Mouse (Mus musculus) midbrain, postnatal 0 days (tissue): Measurements from ENCODE around the gene Pogk. TPM values are rescaled to one million over a fixed set of nuclear protein-coding genes. Genes with fewer than 3 reads are reported as not detected.

Source experiments
- ATAC-seq: fragments of 200-750 bp; cut with Nextera tagmentation; 2 replicates; pipeline ENCODE4 v1.8.0; 2017; ENCODE audit warnings: moderate number of reproducible peaks, mild to moderate bottlenecking, moderate TSS enrichment, moderate library complexity; ENCODE audit not compliant: low FRiP score
- DNase-seq: peaks from one replicate; pipeline ENCODE4 v3.0.0-alpha.2; 2015; ENCODE audit warnings: low spot score
- H3K27ac ChIP-seq: fragments of 300-500 bp; sonication (generic); 2 replicates; pipeline ENCODE4 v1.5.1; 2014; ENCODE audit warnings: low read depth, mild to moderate bottlenecking, low read length, mixed read lengths
- H3K27me3 ChIP-seq: fragments of 300-500 bp; sonication (generic); 2 replicates; pipeline ENCODE4 v1.6.1; 2014; ENCODE audit warnings: low read length, control low read depth, mixed read lengths; ENCODE audit not compliant: insufficient read depth
- H3K36me3 ChIP-seq: fragments of 300-500 bp; sonication (generic); 2 replicates; pipeline ENCODE4 v1.6.1; 2014; ENCODE audit warnings: low read length, control low read depth, mixed read lengths; ENCODE audit not compliant: insufficient read depth
- H3K4me1 ChIP-seq: fragments of 300-500 bp; sonication (generic); 2 replicates; pipeline ENCODE4 v1.6.1; 2014; ENCODE audit warnings: mild to moderate bottlenecking, control low read depth, antibody characterized with exemption, low read length, mixed read lengths; ENCODE audit not compliant: insufficient read depth
- H3K4me2 ChIP-seq: fragments of 300-500 bp; sonication (generic); 2 replicates; pipeline ENCODE4 v1.6.1; 2014; ENCODE audit warnings: low read depth, mild to moderate bottlenecking, low read length, mixed read lengths; ENCODE audit not compliant: poor library complexity, severe bottlenecking
- H3K4me3 ChIP-seq: fragments of 300-500 bp; sonication (generic); 2 replicates; pipeline ENCODE4 v1.5.1; 2014; ENCODE audit warnings: low read depth, mild to moderate bottlenecking, low read length, moderate library complexity
- H3K9ac ChIP-seq: fragments of 300-500 bp; sonication (generic); replicated peaks from 2 replicates; pipeline ENCODE4 v1.6.1; 2014; ENCODE audit warnings: mild to moderate bottlenecking, low read length, moderate library complexity, mixed read lengths; ENCODE audit not compliant: poor library complexity, severe bottlenecking
- H3K9me3 ChIP-seq: fragments of 300-500 bp; sonication (generic); 2 replicates; pipeline ENCODE4 v1.6.1; 2016; ENCODE audit warnings: low read length, control low read depth
- CTCF ChIP-seq: IDR thresholded peaks from 2 replicates; pipeline ENCODE4 v1.5.1; 2016; ENCODE audit warnings: antibody characterized with exemption, mild to moderate bottlenecking
- WGBS: fragments of 180-500 bp; shearing (Covaris S2); extraction: QIAGEN DNeasy Blood & Tissue Kit; methylation state at CpG from one replicate; pipeline ENCODE4 v1.1.7; 2014; 5-methylcytosine and 5-hydroxymethylcytosine counted together
- polyA plus RNA-seq: library from polyadenylated mRNA; unstranded; fragments of >200 nt; fragmentation: Nextera tagmentation; extraction: Ambion mirVana; gene quantifications from 2 replicates; pipeline ENCODE4 v1.2.1, GENCODE M21; 2015
- total RNA-seq: library from RNA; depleted of rRNA; stranded (reverse); fragments of >200 nt; gene quantifications from 2 replicates; pipeline ENCODE4 v1.2.3, GENCODE M21; 2014

The Pogk gene
- total and polyA plus RNA-seq, 2 experiments from 2014 or later, result 22.0 to 77.9 TPM

GRCm38 (mm10) chr1:166378431-166379012 lies 31.1 kb downstream of the Pogk start:
- ATAC-seq (no peak), DNase-seq (no peak)
- no peaks in the 10 kb centered on the region for H3K9me3 ChIP-seq
- H3K9ac ChIP-seq, result peak overlapping the region; percentile 69
- H3K4me3 ChIP-seq, result peak overlapping the region; percentile 97
- 4% methylated on average over 21 of the region's 21 CpGs for WGBS
- no peaks in the 10 kb centered on the region for H3K27me3 ChIP-seq
- H3K27ac ChIP-seq, result peak overlapping the region; percentile 77
- no peaks in the 10 kb centered on the region for H3K4me1 ChIP-seq
- peak overlapping the region; percentile 73 for H3K4me2 ChIP-seq
- TF ChIP-seq CTCF, result no peak; the same call in 1 of the 2 replicates
- peaks cover 9% of the 10 kb centered on the region; the same call in 1 of the 2 replicates for H3K36me3 ChIP-seq

GRCm38 (mm10) chr1:166377171-166377570 lies 32.5 kb downstream of the Pogk start:
- H3K9ac ChIP-seq, result no peak overlapping the region
- no peaks in the 10 kb centered on the region for H3K36me3 ChIP-seq
- no peaks in the 10 kb centered on the region for H3K4me1 ChIP-seq
- DNase-seq, result no peak
- H3K27me3 ChIP-seq, result no peaks in the 10 kb centered on the region
- H3K4me3 ChIP-seq, result no peak overlapping the region
- no peak overlapping the region for H3K4me2 ChIP-seq
- no peak overlapping the region for H3K27ac ChIP-seq
- no peak for TF ChIP-seq CTCF
- no peaks in the 10 kb centered on the region for H3K9me3 ChIP-seq
- no peak for ATAC-seq
- 80% methylated on average over 6 of the region's 6 CpGs for WGBS

- Histone ChIP-seq H3K36me3 (no peaks in the 10 kb centered on the region), H3K27ac (no peak overlapping the region), H3K27me3 (no peaks in the 10 kb centered on the region), H3K9ac (no peak overlapping the region), H3K4me1 (no peaks in the 10 kb centered on the region), H3K4me3 (no peak overlapping the region), H3K4me2 (no peak overlapping the region), H3K9me3 (no peaks in the 10 kb centered on the region)
- no peak for ATAC-seq
- DNase-seq, result no peak
- TF ChIP-seq CTCF, result no peak
These were observed 46.5 kb downstream of the Pogk start for GRCm38 (mm10) chr1:166363122-166363521.

GRCm38 (mm10) chr1:166362659-166363058 lies 47.0 kb downstream of the Pogk start:
- no peak for DNase-seq
- no peaks in the 10 kb centered on the region for H3K4me1 ChIP-seq
- no peaks in the 10 kb centered on the region for H3K36me3 ChIP-seq
- no peak for TF ChIP-seq CTCF
- H3K9ac ChIP-seq, result no peak overlapping the region
- no peaks in the 10 kb centered on the region for H3K27me3 ChIP-seq
- 70% methylated on average over 3 of the region's 3 CpGs for WGBS
- no peak for ATAC-seq
- no peak overlapping the region for H3K4me3 ChIP-seq
- no peak overlapping the region for H3K27ac ChIP-seq
- no peak overlapping the region for H3K4me2 ChIP-seq
- H3K9me3 ChIP-seq, result no peaks in the 10 kb centered on the region

- H3K9ac ChIP-seq, result no peak overlapping the region
- H3K36me3 ChIP-seq, result no peaks in the 10 kb centered on the region
- no peaks in the 10 kb centered on the region for H3K27me3 ChIP-seq
- H3K9me3 ChIP-seq, result no peaks in the 10 kb centered on the region
- 80% methylated on average over 3 of the region's 3 CpGs for whole genome bisulfite sequencing
- peak; percentile 51 for TF ChIP-seq CTCF
- no peaks in the 10 kb centered on the region for H3K4me1 ChIP-seq
- no peak overlapping the region for H3K27ac ChIP-seq
- H3K4me3 ChIP-seq, result no peak overlapping the region
- ATAC-seq (no peak), DNase-seq (no peak)
- H3K4me2 ChIP-seq, result no peak overlapping the region
These were observed 47.8 kb downstream of the Pogk start for GRCm38 (mm10) chr1:166361842-166362241.

GRCm38 (mm10) chr1:166360896-166361295 lies 48.8 kb downstream of the Pogk start:
- TF ChIP-seq CTCF, result no peak
- ATAC-seq (no peak), DNase-seq (no peak)
- Histone ChIP-seq H3K36me3 (no peaks in the 10 kb centered on the region), H3K4me3 (no peak overlapping the region), H3K27ac (no peak overlapping the region), H3K9me3 (no peaks in the 10 kb centered on the region), H3K27me3 (no peaks in the 10 kb centered on the region), H3K4me2 (no peak overlapping the region), H3K9ac (no peak overlapping the region), H3K4me1 (no peaks in the 10 kb centered on the region)
- WGBS, result 77% methylated on average over 5 of the region's 5 CpGs
